Mouse (Mus musculus): ENCODE results near the gene Clasp1. TPM values are rescaled to one million over a fixed set of nuclear protein-coding genes. Genes with fewer than 3 reads are reported as not detected.
A peak's percentile ranks its signal among the peaks of the same experiment; 100 is the strongest.
"Not testable (repeated sequence)": the region's sequence is repeated elsewhere in the genome, so short reads cannot be mapped to it uniquely, and the experiment has no call there.

Gene Clasp1
- total RNA-seq, 2 experiments from 2014 or later = 398 to 415 TPM

DNA sequence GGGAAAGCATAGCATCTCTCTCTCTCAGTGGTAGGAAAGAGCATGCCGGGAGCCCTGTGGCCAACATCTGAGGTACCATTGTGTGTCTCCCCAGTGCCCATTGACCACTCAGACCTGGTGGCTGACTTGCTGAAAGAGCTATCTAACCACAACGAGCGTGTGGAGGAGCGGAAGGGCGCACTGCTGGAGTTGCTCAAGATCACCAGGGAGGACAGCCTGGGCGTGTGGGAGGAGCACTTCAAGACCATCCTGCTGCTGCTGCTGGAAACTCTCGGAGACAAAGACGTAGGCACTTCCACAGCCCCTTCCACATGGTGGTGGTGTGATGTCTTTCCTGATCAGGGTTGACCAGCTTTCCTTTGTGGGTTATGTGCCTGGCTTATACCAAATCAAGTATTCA lies 192.3 kb downstream of the Clasp1 start:
- no peak for DNase-seq

DNA sequence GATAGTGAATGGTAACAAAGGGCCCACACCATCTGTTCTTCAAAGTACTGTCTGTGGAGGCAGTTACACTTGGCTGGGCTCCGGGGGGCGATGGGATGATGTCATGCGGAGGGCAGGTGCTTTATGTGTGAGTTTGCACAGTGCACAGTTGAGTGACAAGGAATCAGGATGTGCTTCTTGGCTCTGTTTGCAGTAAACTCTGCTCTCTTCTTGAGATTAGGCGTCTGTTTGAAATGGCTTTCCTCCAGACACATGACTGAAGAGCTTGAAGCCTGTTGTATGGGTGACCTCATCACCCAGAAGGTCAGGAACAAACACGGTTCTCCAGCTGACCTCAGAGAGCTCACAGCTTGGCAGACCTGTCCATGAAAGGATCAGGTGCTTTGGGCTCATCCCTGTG lies 200.9 kb downstream of the Clasp1 start:
- peak; percentile 45 to 48 for DNase-seq

DNA sequence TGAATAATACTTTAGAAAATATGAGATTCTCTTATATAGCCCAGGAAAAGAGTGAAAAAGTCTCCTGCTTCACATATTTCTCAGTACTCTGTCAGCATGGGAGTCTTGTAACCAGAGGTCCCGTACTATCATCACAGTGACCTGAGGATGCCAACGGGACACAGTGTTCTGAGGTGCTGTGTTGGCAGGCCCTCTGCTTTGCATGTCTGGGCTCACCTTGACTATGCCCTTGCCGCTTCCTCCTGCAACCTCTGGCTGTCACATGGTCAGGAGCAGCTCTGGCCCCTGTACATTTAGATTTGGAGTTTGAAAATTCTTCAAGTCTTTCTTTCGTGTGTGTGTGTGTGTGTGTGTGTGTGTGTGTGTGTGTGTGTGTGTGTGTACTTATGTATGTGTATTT lies 204.1 kb downstream of the Clasp1 start:
- peak; percentile 58 to 79 for DNase-seq

DNA sequence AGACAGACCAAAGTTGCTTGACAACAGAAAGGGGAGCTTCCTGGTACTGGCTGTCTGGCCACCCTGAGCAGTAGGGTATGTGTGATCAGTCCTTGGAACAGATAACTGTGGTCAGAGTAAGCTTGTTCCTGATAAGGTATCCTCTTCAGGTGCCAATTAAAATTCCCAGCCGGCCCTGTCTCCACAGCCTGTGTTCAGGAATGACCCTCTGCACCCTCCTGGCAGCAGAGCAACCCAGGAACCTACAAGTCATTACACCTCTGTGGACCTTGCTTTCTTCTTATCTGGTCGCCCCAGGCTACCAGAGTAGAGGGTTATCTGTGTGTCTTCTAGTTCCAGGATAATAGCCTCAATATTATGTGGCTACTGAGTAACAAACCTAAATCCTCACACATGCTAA lies 206.5 kb downstream of the Clasp1 start:
- DNase-seq = no peak

- no peak for DNase-seq
These were observed 208.8 kb downstream of the Clasp1 start for GRCm38 (mm10) chr1:118597475-118598213.

DNA sequence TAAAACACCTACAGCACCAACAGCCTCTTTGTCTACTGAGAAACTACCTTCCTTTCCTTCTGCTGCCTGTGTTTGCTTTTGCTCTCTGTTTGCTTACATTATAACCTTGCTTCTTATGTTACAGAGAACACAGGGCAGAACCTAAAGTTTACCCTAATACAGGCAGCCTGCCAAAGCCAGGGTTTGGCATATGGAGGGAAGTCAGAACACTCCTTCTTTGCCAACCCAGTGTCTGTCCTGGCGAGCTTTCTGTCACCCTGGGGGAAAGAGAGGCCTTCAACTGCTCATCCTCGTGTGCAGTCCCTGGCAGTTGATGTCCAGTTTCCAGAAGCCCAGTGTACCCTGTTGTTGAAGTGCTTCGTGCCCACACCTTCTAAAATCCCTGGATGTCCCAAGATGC lies 209.5 kb downstream of the Clasp1 start:
- no peak for DNase-seq

- DNase-seq = no peak
These were observed 224.8 kb downstream of the Clasp1 start for GRCm38 (mm10) chr1:118613631-118614183.

GRCm38 (mm10) chr1:118621055-118621454 lies 232.2 kb downstream of the Clasp1 start:
- not testable (repeated sequence) for DNase-seq

- no peak for DNase-seq
These were observed 234.0 kb downstream of the Clasp1 start for GRCm38 (mm10) chr1:118622857-118623256.

GRCm38 (mm10) chr1:118625461-118625860 lies 236.6 kb downstream of the Clasp1 start:
- DNase-seq = no peak

- DNase-seq = no peak
These were observed 237.1 kb downstream of the Clasp1 start for GRCm38 (mm10) chr1:118625921-118626320.

- DNase-seq = no peak
These were observed 237.6 kb downstream of the Clasp1 start for GRCm38 (mm10) chr1:118626452-118626851.

- DNase-seq = peak; percentile 76 to 81
These were observed 239.1 kb downstream of the Clasp1 start, which contains the start of gene Tfcp2l1 for GRCm38 (mm10) chr1:118627781-118628464. TSS of gene Tfcp2l1 (plus strand) at chr1:118627945.

DNA sequence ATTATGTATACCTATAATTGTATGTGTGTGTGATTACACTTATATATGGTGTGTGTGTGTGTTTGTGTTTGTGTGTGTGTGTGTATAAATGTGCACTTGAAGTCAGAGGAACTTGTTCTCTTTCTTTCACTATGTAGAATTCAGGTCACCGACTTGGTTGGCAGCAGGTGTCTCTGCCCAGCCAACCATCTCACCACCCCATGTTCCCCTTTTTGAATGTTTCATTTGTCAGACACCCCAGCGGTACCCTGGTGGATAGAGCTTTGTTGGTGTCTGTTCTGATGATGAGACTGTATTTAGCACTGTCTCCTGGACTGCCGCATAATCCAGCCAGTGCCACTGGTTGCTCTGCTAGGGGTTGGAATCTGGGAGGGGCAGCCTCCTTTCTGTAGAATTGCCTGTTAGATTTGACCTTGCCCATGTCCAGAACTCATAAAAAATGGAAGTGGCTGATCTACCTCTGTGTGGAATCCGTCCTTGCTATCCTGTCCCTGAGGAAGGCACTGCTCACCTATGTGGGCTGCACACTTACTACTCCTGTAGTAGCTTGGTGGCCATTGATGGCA lies 244.6 kb downstream of the Clasp1 start:
- DNase-seq = no peak

DNA sequence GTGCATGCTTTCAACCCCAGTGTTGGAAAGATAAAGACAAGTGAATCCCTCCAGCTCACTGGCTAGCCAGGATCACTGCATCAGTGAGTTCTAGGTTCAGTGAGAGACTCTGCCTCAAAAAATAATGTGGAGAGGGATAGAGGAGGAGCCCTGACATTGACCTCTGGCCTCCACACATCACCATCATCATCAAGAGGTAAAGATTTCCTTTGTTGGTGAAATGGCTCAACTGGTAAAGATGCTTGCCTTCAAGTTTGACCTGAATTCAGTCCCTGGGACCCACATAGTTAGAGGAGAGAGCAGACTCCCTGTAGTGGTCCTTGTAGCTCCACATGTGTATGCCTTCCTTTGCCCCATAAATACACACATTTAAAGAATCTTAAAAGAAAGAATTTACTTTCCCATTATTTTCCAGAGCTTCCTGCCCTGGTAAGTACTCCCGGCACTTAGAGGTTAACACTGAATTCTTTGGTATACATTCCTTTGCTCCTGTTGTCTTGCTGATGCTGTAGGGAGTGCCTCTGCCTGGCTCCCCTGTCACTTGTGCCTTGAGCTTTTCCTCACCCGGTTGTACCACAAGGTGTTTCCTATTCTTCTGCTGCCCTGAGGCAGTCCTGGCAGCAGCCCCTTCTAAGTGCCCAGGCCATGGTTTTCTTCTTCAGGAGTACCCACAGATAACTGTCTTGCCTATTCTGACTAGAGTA lies 253.6 kb downstream of the Clasp1 start:
- DNase-seq = no peak

DNA sequence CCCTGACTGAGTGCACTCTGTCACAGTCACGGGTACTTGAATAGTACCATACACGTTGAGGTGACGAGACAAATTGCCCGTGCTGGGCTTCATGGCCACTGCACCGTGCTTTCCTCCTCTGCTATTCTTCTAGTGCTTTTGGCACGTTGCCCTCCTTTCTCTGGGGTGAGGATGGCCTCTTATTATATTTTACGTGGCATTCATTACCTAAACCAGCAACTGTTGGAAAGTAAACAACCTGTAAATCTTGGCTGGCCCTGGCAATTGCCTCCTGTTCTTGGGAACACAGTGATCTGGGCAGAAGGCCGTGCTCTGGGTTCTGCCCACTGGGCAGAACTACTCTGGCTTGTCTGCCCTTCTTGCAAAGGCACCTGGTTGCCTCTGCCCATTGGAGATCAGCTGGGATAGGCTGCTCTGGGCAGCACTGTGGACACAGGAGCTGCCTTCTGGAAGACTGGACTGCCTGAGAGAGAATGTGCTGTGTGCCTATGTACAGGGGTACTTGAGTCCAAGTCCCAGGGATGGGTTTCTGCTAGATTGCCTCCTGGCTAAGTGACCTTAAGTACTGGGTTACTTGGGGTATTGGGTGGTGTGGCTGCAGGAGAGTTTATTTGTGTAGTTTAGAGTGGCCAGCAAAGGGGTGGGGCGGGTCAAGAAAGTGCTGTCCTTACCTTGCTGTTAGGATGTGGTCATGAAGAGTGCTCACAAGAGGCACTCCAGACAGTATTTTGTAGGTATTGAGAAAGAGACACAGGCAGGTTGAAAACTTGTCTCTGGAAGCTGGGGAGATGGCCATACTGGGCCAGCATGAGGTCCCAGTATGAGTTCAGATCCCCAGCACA lies 254.5 kb downstream of the Clasp1 start:
- no peak for DNase-seq

- no peak for DNase-seq
These were observed 256.8 kb downstream of the Clasp1 start for GRCm38 (mm10) chr1:118645701-118646100.

DNA sequence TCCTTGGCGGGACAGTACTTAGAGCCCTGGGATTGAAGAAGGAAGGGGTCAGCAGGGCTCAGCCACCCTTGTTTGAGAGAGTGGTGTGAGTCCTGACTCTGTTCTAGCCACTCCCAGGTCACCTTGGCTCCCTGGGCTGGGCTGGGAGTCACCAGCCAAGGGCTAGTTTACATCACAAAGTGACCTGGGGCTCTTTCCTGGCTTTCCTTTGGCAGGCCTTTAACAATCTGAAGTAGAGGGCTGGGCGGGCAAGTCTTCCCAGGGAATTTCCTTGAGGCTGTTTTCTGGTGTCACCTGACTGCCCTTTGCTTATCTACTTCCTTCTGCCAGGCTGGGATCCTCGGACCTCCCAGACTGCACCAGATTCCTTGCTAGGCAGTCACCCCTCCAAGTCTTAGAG lies 259.2 kb downstream of the Clasp1 start:
- DNase-seq = no peak

DNA sequence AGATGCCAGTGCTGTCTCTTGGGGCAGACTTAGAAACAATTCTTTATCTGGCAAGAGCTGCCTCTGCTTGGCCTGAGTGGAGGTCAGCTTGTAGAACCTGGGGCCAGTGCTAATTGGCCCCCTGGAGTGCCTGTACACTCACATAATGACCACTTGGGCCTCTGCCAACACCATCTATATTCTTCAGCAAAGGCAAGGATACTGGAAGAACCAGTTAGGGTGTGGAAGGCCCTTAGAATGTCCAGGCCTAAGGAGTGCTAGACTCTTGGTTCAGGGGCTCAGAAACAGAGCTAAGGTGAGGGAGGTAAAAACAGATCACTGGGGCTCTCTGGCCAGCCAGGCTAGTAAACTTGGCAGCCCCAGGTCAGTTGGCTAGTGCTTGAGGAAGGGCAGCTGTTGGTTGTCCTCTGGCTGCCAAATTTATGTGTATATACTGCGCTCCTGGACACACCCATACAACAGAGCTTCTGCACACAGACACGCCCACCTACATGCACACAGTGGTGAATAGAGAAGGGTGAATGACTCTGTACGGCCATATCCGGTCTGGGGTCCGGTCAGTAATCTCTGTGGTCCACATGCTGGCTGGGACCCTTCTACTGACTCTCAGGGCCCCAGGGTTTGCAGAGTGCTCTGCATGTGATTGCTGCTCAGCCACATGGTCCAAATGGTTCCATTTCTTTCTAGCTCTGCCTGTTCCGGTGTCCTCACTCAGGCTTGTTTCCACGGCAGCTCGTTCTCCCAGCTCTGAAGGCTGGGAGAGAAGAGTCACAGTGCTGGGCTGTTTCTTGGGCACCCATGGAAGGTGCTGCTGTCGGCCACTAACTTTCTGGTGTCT lies 261.3 kb downstream of the Clasp1 start:
- no peak for DNase-seq

- DNase-seq = no peak
These were observed 261.9 kb downstream of the Clasp1 start for GRCm38 (mm10) chr1:118650771-118651080.

DNA sequence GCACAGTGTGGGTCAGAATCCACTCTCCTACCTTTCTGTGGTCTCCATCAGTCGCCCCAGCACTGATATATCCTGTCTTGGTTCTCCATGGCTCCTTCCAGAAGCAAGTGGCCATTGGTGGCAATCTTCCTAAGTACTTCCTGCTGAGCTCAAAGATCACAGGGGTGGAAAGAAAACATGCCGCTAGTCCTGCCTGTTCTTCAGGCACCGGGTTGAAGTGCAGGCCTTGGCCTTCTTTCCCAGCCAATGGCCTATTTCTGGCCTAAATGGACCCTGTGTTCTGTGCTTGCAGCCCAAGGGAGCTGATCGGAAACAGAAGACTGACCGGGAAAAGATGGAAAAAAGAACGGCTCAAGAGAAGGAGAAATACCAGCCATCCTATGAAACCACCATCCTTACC lies 269.9 kb downstream of the Clasp1 start:
- DNase-seq = no peak

Data from heart, adult 18-20 months (tissue).